Mouse (Mus musculus) mouse trophoblast stem cell (cell line): Measurements from ENCODE around the gene Myo18b.

Source experiments
- in situ Hi-C, 2 experiments: fragments of 300-500 bp; cut with MseI, MboI; formaldehyde crosslinking; loops; 2 replicates in 1 of 2; 3 replicates in 1 of 2; pipeline ENCODE4 v1.15.1; 2025

The Myo18b gene

GRCm38 (mm10) chr5:112822426-112822825 lies 73.7 kb downstream of the Myo18b start:
- in situ Hi-C loops: no loop called here

- in situ Hi-C loops: no loop called here
Measured at GRCm38 (mm10) chr5:112815051-112815450, 81.1 kb downstream of the Myo18b start.

- in situ Hi-C loops: no loop called here
Measured at GRCm38 (mm10) chr5:112807629-112808028, 88.5 kb downstream of the Myo18b start.

GRCm38 (mm10) chr5:112796086-112796485 lies 100.1 kb downstream of the Myo18b start:
- in situ Hi-C loops: no loop called here

GRCm38 (mm10) chr5:112791792-112792780 lies 104.1 kb downstream of the Myo18b start:
- in situ Hi-C loops: no loop called here

- in situ Hi-C loops: no loop called here
Measured at GRCm38 (mm10) chr5:112790376-112791111, 105.6 kb downstream of the Myo18b start.

GRCm38 (mm10) chr5:112788441-112788840 lies 107.7 kb downstream of the Myo18b start:
- in situ Hi-C loops: no loop called here

GRCm38 (mm10) chr5:112786788-112787187 lies 109.4 kb downstream of the Myo18b start:
- in situ Hi-C loops: no loop called here

GRCm38 (mm10) chr5:112786031-112786430 lies 110.1 kb downstream of the Myo18b start:
- in situ Hi-C loops: no loop called here

- in situ Hi-C loops: no loop called here
Measured at GRCm38 (mm10) chr5:112781719-112782118, 114.4 kb downstream of the Myo18b start.

GRCm38 (mm10) chr5:112781231-112781630 lies 114.9 kb downstream of the Myo18b start:
- in situ Hi-C loops: no loop called here

- in situ Hi-C loops: no loop called here
Measured at GRCm38 (mm10) chr5:112780383-112780782, 115.8 kb downstream of the Myo18b start.

GRCm38 (mm10) chr5:112776781-112777405 lies 119.3 kb downstream of the Myo18b start:
- in situ Hi-C loops: no loop called here

- in situ Hi-C loops: no loop called here
Measured at GRCm38 (mm10) chr5:112773429-112773828, 122.7 kb downstream of the Myo18b start.

GRCm38 (mm10) chr5:112771376-112771901 lies 124.7 kb downstream of the Myo18b start:
- in situ Hi-C loops: no loop called here

GRCm38 (mm10) chr5:112769721-112770119 lies 126.4 kb downstream of the Myo18b start:
- in situ Hi-C loops: no loop called here

GRCm38 (mm10) chr5:112769020-112769720 lies 127.0 kb downstream of the Myo18b start:
- in situ Hi-C loops: no loop called here

- in situ Hi-C loops: no loop called here
Measured at GRCm38 (mm10) chr5:112768556-112768955, 127.6 kb downstream of the Myo18b start.

- in situ Hi-C loops: no loop called here
Measured at GRCm38 (mm10) chr5:112761415-112762075, 134.6 kb downstream of the Myo18b start.

- in situ Hi-C loops: no loop called here
Measured at GRCm38 (mm10) chr5:112755581-112755980, 140.6 kb downstream of the Myo18b start.

GRCm38 (mm10) chr5:112749634-112750033 lies 146.5 kb downstream of the Myo18b start:
- in situ Hi-C loops: no loop called here
